Mouse (Mus musculus): ENCODE results near the gene Fh1. TPM values are rescaled to one million over a fixed set of nuclear protein-coding genes. Genes with fewer than 3 reads are reported as not detected.

Fh1 gene
- total and polyA plus RNA-seq, 2 experiments, result 58.5 to 162 TPM

- no peaks in the 10 kb centered on the region for H3K27me3 ChIP-seq (ENCODE audit: control insufficient read depth, insufficient read depth, low read length)
- H3K36me3 ChIP-seq (ENCODE audit: control insufficient read depth, insufficient read depth, low read length), result no peaks in the 10 kb centered on the region
- WGBS, result 86% methylated on average over 2 of the region's 2 CpGs
- H3K9ac ChIP-seq (ENCODE audit: low read depth, low read length), result no peak overlapping the region
- no peaks in the 10 kb centered on the region for H3K4me1 ChIP-seq (ENCODE audit: control insufficient read depth, insufficient read depth, low read length)
- no peak overlapping the region for H3K27ac ChIP-seq (replicated peaks; ENCODE audit: insufficient read depth, low read depth, low read length)
- TF ChIP-seq CTCF (IDR thresholded peaks at IDR 0.05; ENCODE audit: low read depth, low read length) (no peak), POLR2A (IDR thresholded peaks at IDR 0.05; ENCODE audit: extremely low read depth, insufficient read depth, low read length) (no peak)
- no peaks in the 10 kb centered on the region for H3K79me2 ChIP-seq (ENCODE audit: control insufficient read depth, insufficient read depth, low read length)
- DNase-seq (ENCODE audit: extremely low read depth, low read depth, low spot score), result no peak
- H3K4me3 ChIP-seq (ENCODE audit: insufficient read depth, low read depth, low read length), result no peak overlapping the region
These were observed 63.1 kb downstream of the Fh1 start for GRCm38 (mm10) chr1:175562379-175562778.

DNA sequence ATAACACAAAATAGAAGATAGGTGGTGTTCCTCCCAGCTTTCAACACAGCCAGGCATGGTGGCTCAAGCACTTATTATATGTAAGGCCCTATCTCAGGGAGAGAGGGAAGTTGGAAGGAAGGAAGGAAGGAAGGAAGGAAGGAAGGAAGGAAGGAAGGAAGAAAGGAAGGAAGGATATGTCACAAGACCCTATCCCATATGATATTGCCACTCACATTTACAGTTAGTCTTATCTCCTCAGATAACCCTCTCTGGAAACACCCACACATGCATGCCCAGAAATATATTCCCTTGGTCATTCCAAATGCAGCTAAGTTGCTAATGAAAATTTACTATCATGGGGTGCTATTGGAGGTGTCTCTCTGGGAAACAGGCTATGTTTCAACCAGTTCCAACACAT, 63.6 kb downstream of the Fh1 start:
- H3K9ac ChIP-seq (ENCODE audit: low read depth, low read length), result no peak overlapping the region
- H3K79me2 ChIP-seq (ENCODE audit: control insufficient read depth, insufficient read depth, low read length), result no peaks in the 10 kb centered on the region
- H3K4me3 ChIP-seq (ENCODE audit: insufficient read depth, low read depth, low read length), result no peak overlapping the region
- no peaks in the 10 kb centered on the region for H3K27me3 ChIP-seq (ENCODE audit: control insufficient read depth, insufficient read depth, low read length)
- H3K27ac ChIP-seq (replicated peaks; ENCODE audit: insufficient read depth, low read depth, low read length), result no peak overlapping the region
- no peak for TF ChIP-seq POLR2A (IDR thresholded peaks at IDR 0.05; ENCODE audit: extremely low read depth, insufficient read depth, low read length)
- TF ChIP-seq CTCF (IDR thresholded peaks at IDR 0.05; ENCODE audit: low read depth, low read length), result no peak
- H3K36me3 ChIP-seq (ENCODE audit: control insufficient read depth, insufficient read depth, low read length), result no peaks in the 10 kb centered on the region
- DNase-seq (ENCODE audit: extremely low read depth, low read depth, low spot score), result no peak
- H3K4me1 ChIP-seq (ENCODE audit: control insufficient read depth, insufficient read depth, low read length), result no peaks in the 10 kb centered on the region

GRCm38 (mm10) chr1:175554641-175555040, 70.8 kb downstream of the Fh1 start:
- Histone ChIP-seq H3K27ac (replicated peaks; ENCODE audit: insufficient read depth, low read depth, low read length) (no peak overlapping the region), H3K27me3 (ENCODE audit: control insufficient read depth, insufficient read depth, low read length) (no peaks in the 10 kb centered on the region), H3K4me3 (ENCODE audit: insufficient read depth, low read depth, low read length) (no peak overlapping the region), H3K36me3 (ENCODE audit: control insufficient read depth, insufficient read depth, low read length) (no peaks in the 10 kb centered on the region), H3K4me1 (ENCODE audit: control insufficient read depth, insufficient read depth, low read length) (no peaks in the 10 kb centered on the region), H3K9ac (ENCODE audit: low read depth, low read length) (no peak overlapping the region), H3K79me2 (ENCODE audit: control insufficient read depth, insufficient read depth, low read length) (no peaks in the 10 kb centered on the region)
- TF ChIP-seq CTCF (IDR thresholded peaks at IDR 0.05; ENCODE audit: low read depth, low read length) (no peak), POLR2A (IDR thresholded peaks at IDR 0.05; ENCODE audit: extremely low read depth, insufficient read depth, low read length) (no peak)
- no peak for DNase-seq (ENCODE audit: extremely low read depth, low read depth, low spot score)
- 92% methylated on average over 1 of the region's 1 CpGs for WGBS

- H3K27me3 ChIP-seq (ENCODE audit: control insufficient read depth, insufficient read depth, low read length), result no peaks in the 10 kb centered on the region
- no peak overlapping the region for H3K4me3 ChIP-seq (ENCODE audit: insufficient read depth, low read depth, low read length)
- DNase-seq (ENCODE audit: extremely low read depth, low read depth, low spot score), result no peak
- 42% methylated on average over 3 of the region's 3 CpGs for WGBS
- H3K4me1 ChIP-seq (ENCODE audit: control insufficient read depth, insufficient read depth, low read length), result no peaks in the 10 kb centered on the region
- no peak for TF ChIP-seq CTCF (IDR thresholded peaks at IDR 0.05; ENCODE audit: low read depth, low read length)
- no peak for TF ChIP-seq POLR2A (IDR thresholded peaks at IDR 0.05; ENCODE audit: extremely low read depth, insufficient read depth, low read length)
- H3K27ac ChIP-seq (replicated peaks; ENCODE audit: insufficient read depth, low read depth, low read length), result no peak overlapping the region
- no peaks in the 10 kb centered on the region for H3K79me2 ChIP-seq (ENCODE audit: control insufficient read depth, insufficient read depth, low read length)
- no peaks in the 10 kb centered on the region for H3K36me3 ChIP-seq (ENCODE audit: control insufficient read depth, insufficient read depth, low read length)
- H3K9ac ChIP-seq (ENCODE audit: low read depth, low read length), result no peak overlapping the region
These were observed 73.0 kb downstream of the Fh1 start for GRCm38 (mm10) chr1:175552474-175552873.

DNA sequence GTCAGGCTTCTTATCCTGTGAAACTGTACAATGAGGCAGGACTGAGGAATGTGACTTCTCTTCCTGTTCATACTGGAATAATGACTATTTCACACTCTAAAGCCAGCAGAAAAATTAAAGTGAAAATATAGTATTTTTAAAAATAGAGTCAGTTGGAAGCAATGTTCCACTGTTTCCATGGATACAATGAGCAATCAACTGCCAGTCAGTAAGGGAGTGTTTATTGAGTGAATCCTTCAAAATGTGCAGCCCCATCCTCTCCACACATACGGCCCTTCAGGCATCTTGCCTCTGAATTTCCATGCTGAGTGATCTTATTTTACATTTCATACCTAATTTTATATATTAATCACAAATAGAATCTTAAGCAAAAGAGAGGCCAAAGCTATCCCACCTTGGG, 74.8 kb downstream of the Fh1 start:
- no peak for DNase-seq (ENCODE audit: extremely low read depth, low read depth, low spot score)
- no peaks in the 10 kb centered on the region for H3K4me1 ChIP-seq (ENCODE audit: control insufficient read depth, insufficient read depth, low read length)
- TF ChIP-seq POLR2A (IDR thresholded peaks at IDR 0.05; ENCODE audit: extremely low read depth, insufficient read depth, low read length) (no peak), CTCF (IDR thresholded peaks at IDR 0.05; ENCODE audit: low read depth, low read length) (no peak)
- H3K36me3 ChIP-seq (ENCODE audit: control insufficient read depth, insufficient read depth, low read length), result no peaks in the 10 kb centered on the region
- H3K9ac ChIP-seq (ENCODE audit: low read depth, low read length), result no peak overlapping the region
- no peak overlapping the region for H3K27ac ChIP-seq (replicated peaks; ENCODE audit: insufficient read depth, low read depth, low read length)
- no peaks in the 10 kb centered on the region for H3K79me2 ChIP-seq (ENCODE audit: control insufficient read depth, insufficient read depth, low read length)
- no peaks in the 10 kb centered on the region for H3K27me3 ChIP-seq (ENCODE audit: control insufficient read depth, insufficient read depth, low read length)
- 84% methylated on average over 1 of the region's 1 CpGs for WGBS
- no peak overlapping the region for H3K4me3 ChIP-seq (ENCODE audit: insufficient read depth, low read depth, low read length)

Other genes starting within 250 kb of the Fh1 start
- 0.09 and 0.40 TPM in 2 replicates for gene Rgs7, start 133.1 kb downstream of the Fh1 start, total RNA-seq (2014; rRNA removed)
- 0.11 TPM in 1 of 2 replicates, not detected in the other for gene Rgs7, start 133.1 kb downstream of the Fh1 start, polyA plus RNA-seq (2012; rRNA removed)
- gene Kmo, start 5.3 kb downstream of the Fh1 start, total RNA-seq (2014; rRNA removed), result 210 and 319 TPM in 2 replicates
- gene Kmo, start 5.3 kb downstream of the Fh1 start, polyA plus RNA-seq (2012; rRNA removed), result 64.7 and 69.1 TPM in 2 replicates
- gene Opn3, start 67.1 kb upstream of the Fh1 start, total RNA-seq (2014; rRNA removed), result 0.18 and 0.40 TPM in 2 replicates
- gene Opn3, start 67.1 kb upstream of the Fh1 start, polyA plus RNA-seq (2012; rRNA removed), result 0.21 and 0.28 TPM in 2 replicates
- gene Chml, start 67.3 kb upstream of the Fh1 start, total RNA-seq (2014; rRNA removed), result 1.8 and 2.3 TPM in 2 replicates
- gene Chml, start 67.3 kb upstream of the Fh1 start, polyA plus RNA-seq (2012; rRNA removed), result 0.98 and 1.6 TPM in 2 replicates
- not detected in 2 replicates for gene Wdr64, start 73.0 kb upstream of the Fh1 start, total RNA-seq (2014; rRNA removed)
- gene Wdr64, start 73.0 kb upstream of the Fh1 start, polyA plus RNA-seq (2012; rRNA removed), result not detected in 2 replicates